Mouse (Mus musculus) heart, embryonic 15.5 days (tissue): Measurements from ENCODE around the gene Ndufv1. TPM values are rescaled to one million over a fixed set of nuclear protein-coding genes. Genes with fewer than 3 reads are reported as not detected.
A peak's percentile ranks its signal among the peaks of the same experiment; 100 is the strongest.
"Not testable (repeated sequence)": the region's sequence is repeated elsewhere in the genome, so short reads cannot be mapped to it uniquely, and the experiment has no call there.

ENCODE experiments used
- ATAC-seq: fragments of 200-750 bp; cut with Nextera tagmentation; replicated peaks from 2 replicates; pipeline ENCODE4 v1.8.0; 2017; ENCODE audit warnings: low read depth, moderate TSS enrichment; ENCODE audit not compliant: insufficient number of reproducible peaks, insufficient read depth, low FRiP score
- H3K27ac ChIP-seq: fragments of 300-500 bp; sonication (generic); 2 replicates; pipeline ENCODE4 v1.5.1; 2015; ENCODE audit warnings: mild to moderate bottlenecking, inconsistent platforms
- H3K27me3 ChIP-seq: fragments of 300-500 bp; sonication (generic); 2 replicates; pipeline ENCODE4 v1.6.1; 2015; ENCODE audit warnings: inconsistent platforms
- H3K36me3 ChIP-seq: fragments of 300-500 bp; sonication (generic); 2 replicates; pipeline ENCODE4 v1.6.1; 2015; ENCODE audit warnings: mild to moderate bottlenecking, inconsistent platforms
- H3K4me1 ChIP-seq: fragments of 300-500 bp; sonication (generic); replicated peaks from 2 replicates; pipeline ENCODE4 v1.6.1; 2015; ENCODE audit warnings: inconsistent platforms
- H3K4me2 ChIP-seq: fragments of 300-500 bp; sonication (generic); 2 replicates; pipeline ENCODE4 v1.6.1; 2015; ENCODE audit warnings: inconsistent platforms, mild to moderate bottlenecking, moderate library complexity
- H3K4me3 ChIP-seq: fragments of 300-500 bp; sonication (generic); 2 replicates; pipeline ENCODE4 v1.5.1; 2015; ENCODE audit warnings: mild to moderate bottlenecking, inconsistent platforms
- H3K9ac ChIP-seq: fragments of 300-500 bp; sonication (generic); 2 replicates; pipeline ENCODE4 v1.6.1; 2015; ENCODE audit warnings: mild to moderate bottlenecking, inconsistent platforms
- H3K9me3 ChIP-seq: fragments of 300-500 bp; sonication (generic); replicated peaks from 2 replicates; pipeline ENCODE4 v1.6.1; 2016; ENCODE audit warnings: inconsistent platforms
- WGBS: fragments of 180-500 bp; shearing (Covaris S2); methylation state at CpG from one replicate; pipeline ENCODE4 v1.1.7; 2015; ENCODE audit warnings: mixed read lengths; 5-methylcytosine and 5-hydroxymethylcytosine counted together
- polyA plus RNA-seq: library from polyadenylated mRNA; unstranded; fragments of >200 nt; fragmentation: Nextera tagmentation; extraction: Ambion mirVana; gene quantifications from 2 replicates; pipeline ENCODE4 v1.2.1, GENCODE M21; 2015

Gene Ndufv1
- polyA plus RNA-seq, 1 experiment from 2014 or later: 534 TPM

DNA sequence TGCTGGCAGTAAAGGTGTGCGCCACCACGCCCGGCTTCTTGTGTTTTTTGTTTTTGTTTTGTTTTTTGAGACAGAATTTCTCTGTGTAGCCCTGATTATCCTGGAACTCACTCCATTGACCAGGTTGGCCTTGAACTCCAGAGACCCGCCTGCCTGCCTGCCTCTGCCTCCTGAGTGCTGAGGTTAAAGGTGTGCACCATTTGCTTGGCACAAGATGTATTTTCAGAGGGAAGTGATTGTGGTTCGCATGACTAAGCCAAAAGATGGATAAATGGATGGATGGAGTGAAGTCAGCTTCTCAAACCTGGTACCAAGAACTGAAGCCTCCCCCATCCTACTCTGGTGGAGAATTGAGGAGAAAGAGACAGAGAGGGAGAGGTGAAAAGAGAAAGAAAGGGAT, 42.0 kb upstream of the Ndufv1 start:
- ATAC-seq: no peak
- H3K27ac ChIP-seq: no peak overlapping the region
- no peak overlapping the region for H3K9ac ChIP-seq
- no peaks in the 10 kb centered on the region for H3K36me3 ChIP-seq
- 85% methylated on average over 5 of the region's 5 CpGs for WGBS
- H3K27me3 ChIP-seq: no peaks in the 10 kb centered on the region
- H3K4me3 ChIP-seq: no peak overlapping the region
- H3K4me1 ChIP-seq: peaks cover 21% of the 10 kb centered on the region
- H3K4me2 ChIP-seq: no peak overlapping the region
- no peaks in the 10 kb centered on the region for H3K9me3 ChIP-seq

DNA sequence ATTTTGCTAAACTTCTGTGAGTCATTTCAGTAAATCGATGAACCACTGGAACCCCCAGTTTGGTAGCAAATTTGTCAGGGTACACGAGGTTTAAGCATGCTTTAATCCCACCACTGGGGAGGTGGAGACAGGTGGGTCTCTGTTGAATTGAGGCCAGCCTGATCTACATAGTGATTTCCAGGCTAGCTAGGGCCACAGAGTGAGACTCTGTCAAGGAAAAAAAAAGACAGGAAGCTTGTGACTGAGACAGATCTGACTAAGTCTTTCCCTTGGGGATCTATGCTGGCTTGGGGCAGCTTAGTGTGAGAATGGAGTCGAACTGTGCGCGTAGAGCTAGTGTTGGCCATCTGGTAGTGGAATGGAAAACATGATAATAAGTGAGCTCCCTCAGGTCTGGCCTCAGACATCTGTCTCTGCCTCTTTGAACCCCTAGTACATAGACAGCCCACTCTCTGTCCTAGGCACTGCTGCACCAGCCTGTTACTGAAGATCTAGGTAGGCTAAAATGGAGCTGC, 40.0 kb upstream of the Ndufv1 start:
- peaks cover 17% of the 10 kb centered on the region for H3K4me1 ChIP-seq
- no peak for ATAC-seq
- H3K9me3 ChIP-seq: no peaks in the 10 kb centered on the region
- H3K27ac ChIP-seq: no peak overlapping the region
- no peak overlapping the region for H3K9ac ChIP-seq
- H3K27me3 ChIP-seq: no peaks in the 10 kb centered on the region
- H3K36me3 ChIP-seq: no peaks in the 10 kb centered on the region
- H3K4me3 ChIP-seq: no peak overlapping the region
- no peak overlapping the region for H3K4me2 ChIP-seq
- WGBS: 70% methylated on average over 5 of the region's 5 CpGs

DNA sequence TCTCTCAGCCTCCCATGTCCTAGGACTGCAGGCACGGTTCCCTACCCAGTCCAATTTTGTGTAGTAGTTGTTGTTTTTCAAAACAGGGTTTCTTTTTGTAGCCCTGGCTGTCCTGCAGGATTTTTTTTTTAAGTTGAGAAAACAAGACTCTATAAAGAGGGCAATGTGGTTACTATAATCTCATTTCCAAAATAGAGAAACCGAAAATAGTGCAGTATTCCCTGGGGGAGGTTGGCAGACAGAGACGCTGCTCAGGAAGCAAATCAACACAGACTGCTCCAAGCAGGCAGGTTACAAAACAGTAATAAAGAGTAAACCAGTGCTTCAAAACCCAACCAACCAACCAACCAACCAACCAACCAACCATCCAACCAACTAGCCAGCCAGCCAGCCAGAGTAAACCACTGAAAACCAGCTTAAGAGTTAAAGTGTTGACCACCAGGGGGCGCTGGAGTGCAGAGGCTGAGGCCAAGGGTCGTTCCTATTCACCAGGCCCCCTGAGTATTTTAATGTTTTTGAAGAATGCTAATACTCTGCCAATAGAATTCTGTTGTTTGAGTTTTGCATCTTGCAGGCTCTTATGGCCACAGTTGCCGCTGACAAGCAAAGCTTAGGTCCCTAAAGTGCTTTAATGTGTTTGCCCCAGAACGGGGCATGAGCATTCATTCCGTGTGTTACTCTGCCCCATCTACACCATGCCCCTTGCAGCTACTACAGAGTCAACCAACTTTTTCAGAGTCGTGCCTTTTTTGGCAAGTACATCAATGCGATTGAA, 39.3 kb upstream of the Ndufv1 start:
- no peaks in the 10 kb centered on the region for H3K36me3 ChIP-seq
- H3K27me3 ChIP-seq: no peaks in the 10 kb centered on the region
- peaks cover 16% of the 10 kb centered on the region for H3K4me1 ChIP-seq
- no peak overlapping the region for H3K4me2 ChIP-seq
- H3K9me3 ChIP-seq: no peaks in the 10 kb centered on the region
- 47% methylated on average over 10 of the region's 10 CpGs for WGBS
- no peak overlapping the region for H3K27ac ChIP-seq
- H3K9ac ChIP-seq: no peak overlapping the region
- no peak overlapping the region for H3K4me3 ChIP-seq
- ATAC-seq: no peak

DNA sequence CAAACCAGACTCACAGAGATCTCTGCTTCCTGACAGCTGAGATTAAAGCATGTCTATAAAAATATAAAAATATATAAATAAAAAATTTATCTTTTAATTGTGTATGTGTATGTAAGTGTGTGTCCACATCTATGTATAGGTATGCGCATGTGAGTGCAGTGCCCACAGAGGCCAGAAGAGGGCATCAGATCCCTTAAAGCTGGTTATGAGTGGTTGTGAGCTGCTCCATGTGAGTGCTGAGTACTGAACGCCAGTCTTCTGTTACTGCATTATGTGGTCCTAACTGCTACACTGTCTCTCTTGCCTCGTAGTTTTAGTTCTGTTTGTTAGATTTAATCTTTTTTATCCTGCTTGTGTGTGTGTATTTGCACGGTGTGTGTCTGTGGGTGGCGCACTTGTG, 38.4 kb upstream of the Ndufv1 start:
- H3K27ac ChIP-seq: no peak overlapping the region
- WGBS: 89% methylated on average over 5 of the region's 5 CpGs
- H3K4me1 ChIP-seq: peaks cover 14% of the 10 kb centered on the region
- H3K27me3 ChIP-seq: no peaks in the 10 kb centered on the region
- no peaks in the 10 kb centered on the region for H3K9me3 ChIP-seq
- no peak overlapping the region for H3K4me3 ChIP-seq
- no peak overlapping the region for H3K4me2 ChIP-seq
- H3K9ac ChIP-seq: no peak overlapping the region
- ATAC-seq: no peak
- H3K36me3 ChIP-seq: no peaks in the 10 kb centered on the region

DNA sequence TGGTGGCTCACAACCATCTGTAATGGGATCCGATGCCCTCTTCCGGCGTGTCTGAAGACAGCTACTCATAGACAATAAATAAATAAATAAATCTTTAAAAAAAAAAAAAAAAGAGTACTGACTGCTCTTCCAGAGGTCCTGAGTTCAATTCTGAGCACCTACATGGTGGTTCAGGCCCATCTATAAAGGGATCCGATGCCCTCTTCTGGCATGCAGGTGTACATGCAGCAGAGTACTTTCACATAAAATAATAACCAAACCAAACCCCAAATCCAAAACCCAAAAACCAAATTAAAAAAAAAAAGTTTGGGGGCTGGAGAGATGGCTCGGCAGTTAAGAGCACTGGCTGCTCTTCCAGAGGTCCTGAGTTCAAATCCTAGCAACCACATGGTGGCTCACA, 36.5 kb upstream of the Ndufv1 start:
- 89% methylated on average over 5 of the region's 5 CpGs for WGBS
- H3K4me1 ChIP-seq, H3K9me3 ChIP-seq, H3K9ac ChIP-seq, H3K36me3 ChIP-seq, H3K4me2 ChIP-seq, H3K27ac ChIP-seq, H3K4me3 ChIP-seq, H3K27me3 ChIP-seq, ATAC-seq: not testable (repeated sequence)

DNA sequence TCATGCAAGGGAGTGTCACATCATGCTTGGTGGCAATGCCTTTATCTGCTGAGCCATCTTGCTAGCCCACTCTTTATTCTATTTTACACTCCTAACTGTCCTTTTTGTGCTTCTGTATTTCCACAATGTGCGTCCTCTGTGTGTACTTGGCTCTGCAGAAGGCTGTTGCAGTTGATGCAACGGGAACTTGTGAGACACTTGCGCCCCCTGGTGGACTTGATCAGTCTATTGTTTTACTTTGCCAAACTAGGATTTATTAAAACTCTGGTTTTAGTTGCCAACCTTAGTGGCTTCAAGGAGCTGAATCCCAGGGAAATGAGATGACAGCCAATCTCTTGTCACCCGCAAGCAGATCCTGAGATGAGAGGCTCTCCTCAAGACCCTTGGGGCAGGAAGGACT, 35.3 kb upstream of the Ndufv1 start:
- no peak overlapping the region for H3K4me3 ChIP-seq
- H3K9me3 ChIP-seq: no peaks in the 10 kb centered on the region
- no peaks in the 10 kb centered on the region for H3K36me3 ChIP-seq
- H3K4me2 ChIP-seq: no peak overlapping the region
- no peak for ATAC-seq
- H3K4me1 ChIP-seq: peaks cover 7% of the 10 kb centered on the region
- no peak overlapping the region for H3K9ac ChIP-seq
- H3K27me3 ChIP-seq: no peaks in the 10 kb centered on the region
- H3K27ac ChIP-seq: no peak overlapping the region
- 18% methylated on average over 4 of the region's 4 CpGs for WGBS

DNA sequence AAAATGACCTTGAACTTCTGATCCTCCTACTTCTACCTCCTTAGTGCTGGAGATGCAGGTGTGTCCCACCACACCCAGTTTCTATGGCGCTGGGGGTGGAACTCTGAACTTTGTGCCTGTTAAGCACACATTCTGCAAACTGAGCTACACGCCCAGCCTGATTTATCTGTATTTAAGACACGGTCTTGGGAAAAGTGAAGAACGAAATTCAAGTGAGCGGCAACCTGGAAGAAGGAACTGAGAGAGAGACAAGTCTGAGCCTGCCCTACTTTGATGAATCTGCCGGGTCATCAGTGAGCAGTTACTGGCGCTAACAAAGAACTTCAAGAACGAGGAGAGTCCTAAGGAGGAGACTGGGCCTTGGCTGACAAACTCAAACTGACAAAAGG, 34.3 kb upstream of the Ndufv1 start:
- H3K9me3 ChIP-seq: no peaks in the 10 kb centered on the region
- peaks cover 11% of the 10 kb centered on the region for H3K4me1 ChIP-seq
- no peak overlapping the region for H3K9ac ChIP-seq
- no peak overlapping the region for H3K4me2 ChIP-seq
- peak overlapping the region; percentile 50; the same call in 1 of the 2 replicates for H3K27ac ChIP-seq
- H3K36me3 ChIP-seq: no peaks in the 10 kb centered on the region
- ATAC-seq: no peak
- H3K4me3 ChIP-seq: no peak overlapping the region
- 80% methylated on average over 8 of the region's 8 CpGs for WGBS
- no peaks in the 10 kb centered on the region for H3K27me3 ChIP-seq

DNA sequence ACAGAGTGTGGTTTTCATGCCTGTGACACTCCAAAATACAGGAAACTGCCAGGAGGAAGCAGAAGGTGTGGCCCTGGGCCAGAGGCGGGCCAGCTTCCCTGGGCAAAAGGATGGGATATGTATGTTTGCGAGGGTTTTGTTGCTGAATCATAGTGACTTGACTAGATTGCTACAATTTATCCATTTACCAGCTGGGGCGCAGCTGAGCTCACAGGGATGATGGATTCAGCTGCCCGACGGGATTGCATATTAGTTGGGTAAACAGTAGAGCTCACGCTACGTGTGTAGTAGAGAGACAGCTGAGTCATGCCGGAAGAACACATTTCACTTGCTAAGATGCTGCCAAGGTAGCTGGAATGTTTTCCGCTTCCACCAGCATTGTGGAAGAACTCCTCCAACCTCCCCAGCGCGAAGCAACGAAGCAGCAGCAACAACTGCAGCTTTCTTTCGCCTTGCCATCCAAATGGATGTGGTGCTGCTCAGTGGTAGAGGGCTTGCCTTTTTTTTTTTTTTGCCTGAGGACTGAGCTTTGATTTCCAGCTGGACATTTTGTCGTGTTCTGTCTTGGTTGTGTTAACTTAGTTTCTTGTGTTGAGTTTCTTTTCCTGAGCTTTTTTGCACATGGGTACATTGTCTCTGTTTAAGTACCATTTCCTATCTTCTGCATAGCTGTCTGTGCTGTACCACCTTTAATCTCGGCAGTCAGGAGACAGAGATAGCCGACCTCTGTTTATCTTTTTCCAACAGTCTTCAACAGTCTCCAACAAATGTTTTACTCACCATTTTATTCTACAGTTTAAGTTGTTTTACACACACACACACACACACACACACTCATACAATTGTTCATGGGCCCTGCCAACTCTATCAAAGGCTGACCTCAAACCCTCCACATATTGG, 33.6 kb upstream of the Ndufv1 start, which contains the start of gene Gstp2:
TSS of gene Gstp2 (minus strand) at position 58 of the 900 bp plus-strand sequence.
- 38% methylated on average over 16 of the region's 16 CpGs for WGBS
- Histone ChIP-seq H3K4me1 (peaks cover 11% of the 10 kb centered on the region), H3K36me3 (no peaks in the 10 kb centered on the region), H3K9ac (no peak within 1 kb of the TSS), H3K9me3 (no peaks in the 10 kb centered on the region), H3K27me3 (no peaks in the 10 kb centered on the region), H3K27ac (peak within 1 kb of the TSS; percentile 50), H3K4me3 (peak within 1 kb of the TSS; percentile 12; the same call in 1 of the 2 replicates), H3K4me2 (peak within 1 kb of the TSS; percentile 45)
- ATAC-seq: peak; percentile 47; the same call in 1 of the 2 replicates

DNA sequence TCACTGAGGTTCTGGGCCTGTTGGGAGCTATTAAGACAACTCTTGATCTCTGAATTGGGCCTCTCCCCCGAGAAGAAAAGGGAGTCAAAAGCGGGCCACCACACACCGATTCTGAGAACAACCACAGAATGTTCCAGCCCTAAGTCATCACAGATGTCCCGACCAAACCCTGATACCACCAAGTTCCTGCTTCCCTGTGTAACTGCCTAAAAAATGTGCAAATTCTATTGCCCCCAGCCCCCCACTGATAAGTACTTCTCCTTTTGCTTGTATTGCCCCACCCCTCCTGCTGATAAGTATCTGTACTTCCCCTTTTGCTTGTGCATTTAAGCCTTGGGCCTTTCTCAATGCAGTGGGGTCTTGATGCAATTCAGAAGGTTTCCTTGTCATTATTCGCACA, 31.5 kb upstream of the Ndufv1 start:
- H3K36me3 ChIP-seq, H3K9me3 ChIP-seq, ATAC-seq, H3K4me3 ChIP-seq, H3K27me3 ChIP-seq, H3K9ac ChIP-seq, H3K4me2 ChIP-seq, H3K27ac ChIP-seq: not testable (repeated sequence)
- peaks cover 11% of the 10 kb centered on the region for H3K4me1 ChIP-seq
- 76% methylated on average over 5 of the region's 5 CpGs for WGBS

DNA sequence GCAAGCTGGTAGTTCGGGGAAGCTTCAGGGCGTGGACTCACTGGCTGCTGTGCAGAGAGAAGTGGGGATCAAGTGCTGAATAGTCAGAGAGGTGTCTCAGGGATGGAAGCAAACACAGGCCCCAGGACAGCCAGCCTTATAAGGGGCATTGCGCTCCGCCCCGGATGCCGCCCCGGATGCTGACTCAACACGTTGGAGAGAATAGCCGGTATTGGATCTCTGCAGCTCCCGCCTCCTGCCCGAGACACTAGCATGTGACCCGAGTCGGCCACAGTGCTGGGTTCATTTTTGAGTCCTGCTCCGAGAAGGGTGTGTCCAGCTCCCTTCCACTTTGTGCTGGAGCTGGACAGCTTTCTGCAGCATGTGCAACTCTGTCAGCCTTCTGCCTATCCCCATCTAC, 29.5 kb upstream of the Ndufv1 start:
- Histone ChIP-seq H3K9me3 (no peaks in the 10 kb centered on the region), H3K4me2 (no peak overlapping the region), H3K9ac (no peak overlapping the region), H3K27me3 (no peaks in the 10 kb centered on the region), H3K4me1 (peaks cover 20% of the 10 kb centered on the region), H3K4me3 (no peak overlapping the region), H3K27ac (no peak overlapping the region), H3K36me3 (no peaks in the 10 kb centered on the region)
- ATAC-seq: no peak
- 64% methylated on average over 14 of the region's 14 CpGs for WGBS

DNA sequence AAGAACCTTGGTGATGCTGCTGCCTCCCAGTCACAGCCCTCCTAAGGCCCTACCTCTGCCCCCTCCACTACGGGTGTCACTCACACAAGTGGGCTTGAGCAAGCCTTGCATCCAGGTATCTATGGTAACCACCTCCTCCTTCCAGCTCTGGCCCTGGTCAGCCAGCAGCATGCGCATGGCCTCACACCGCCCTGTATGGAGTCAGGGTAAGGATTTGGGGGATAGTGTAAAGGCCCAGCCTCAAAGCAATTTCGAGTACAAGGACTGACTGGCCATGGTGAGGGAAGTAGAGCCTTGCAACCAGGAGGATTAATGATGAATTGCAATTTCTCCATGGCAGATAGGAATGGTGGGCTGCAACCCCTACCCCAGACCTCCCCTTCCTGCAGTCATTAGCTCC, 28.9 kb upstream of the Ndufv1 start:
- H3K4me2 ChIP-seq, H3K36me3 ChIP-seq, H3K27ac ChIP-seq, H3K27me3 ChIP-seq, H3K9ac ChIP-seq, ATAC-seq, H3K9me3 ChIP-seq, H3K4me3 ChIP-seq: not testable (repeated sequence)
- 85% methylated on average over 3 of the region's 4 CpGs for WGBS
- peaks cover 20% of the 10 kb centered on the region for H3K4me1 ChIP-seq
